Mouse (Mus musculus): ENCODE measurements around the gene Lamb1.

DNA sequence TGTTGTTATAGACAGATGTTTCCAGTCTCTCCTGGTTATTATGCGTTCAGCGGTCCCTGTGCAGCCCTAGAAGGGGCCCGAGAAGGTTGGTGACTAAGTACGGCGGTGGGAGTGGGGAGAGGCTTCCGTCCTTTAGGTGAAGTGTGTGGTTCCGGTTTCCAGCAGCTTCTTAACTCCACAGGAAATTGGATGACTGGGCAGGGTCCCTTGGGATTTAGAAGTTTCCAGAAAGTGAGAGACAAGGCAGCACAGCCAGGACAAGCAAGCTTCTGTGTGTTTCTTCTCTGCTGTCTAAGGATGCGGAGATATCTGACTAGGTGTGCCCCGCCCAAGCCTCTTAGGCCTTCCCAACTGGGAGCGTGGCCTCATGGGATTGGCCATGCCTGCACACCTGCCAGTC, 10.4 kb downstream of the Lamb1 start:
- no peak for TF ChIP-seq CTCF (IDR thresholded peaks at IDR 0.05; ENCODE audit: control insufficient read depth, insufficient read depth, insufficient read length)
- no peak for TF ChIP-seq MYOD1 (IDR thresholded peaks at IDR 0.05; ENCODE audit: control insufficient read depth, insufficient read length, low read depth)

Measured in C2C12 (cell line).